Mouse (Mus musculus): ENCODE data around the gene Fsip1.

Gene Fsip1

GRCm38 (mm10) chr2:118125211-118125939, 131.4 kb downstream of the Fsip1 start:
- DNase-seq (ENCODE audit: low spot score in 2 of 2): no peak

- DNase-seq (ENCODE audit: low spot score in 2 of 2): no peak
Measured at GRCm38 (mm10) chr2:118124437-118124836, 132.3 kb downstream of the Fsip1 start.

GRCm38 (mm10) chr2:118123743-118124142, 133.0 kb downstream of the Fsip1 start:
- DNase-seq (ENCODE audit: low spot score in 2 of 2): no peak

- DNase-seq (ENCODE audit: low spot score in 2 of 2): no peak
Measured at GRCm38 (mm10) chr2:118122291-118122690, 134.5 kb downstream of the Fsip1 start.

- DNase-seq (ENCODE audit: low spot score in 2 of 2): no peak
Measured at GRCm38 (mm10) chr2:118120751-118121150, 136.0 kb downstream of the Fsip1 start.

GRCm38 (mm10) chr2:118120095-118120494, 136.7 kb downstream of the Fsip1 start:
- DNase-seq (ENCODE audit: low spot score in 2 of 2): no peak

GRCm38 (mm10) chr2:118119684-118120083, 137.1 kb downstream of the Fsip1 start:
- DNase-seq (ENCODE audit: low spot score in 2 of 2): no peak

GRCm38 (mm10) chr2:118118515-118118914, 138.3 kb downstream of the Fsip1 start:
- no peak for DNase-seq (ENCODE audit: low spot score in 2 of 2)

- DNase-seq (ENCODE audit: low spot score in 2 of 2): no peak
Measured at GRCm38 (mm10) chr2:118118045-118118444, 138.7 kb downstream of the Fsip1 start.

- DNase-seq (ENCODE audit: low spot score in 2 of 2): no peak
Measured at GRCm38 (mm10) chr2:118117401-118117800, 139.4 kb downstream of the Fsip1 start.

GRCm38 (mm10) chr2:118116754-118117290, 139.9 kb downstream of the Fsip1 start:
- DNase-seq (ENCODE audit: low spot score in 2 of 2): no peak

- DNase-seq (ENCODE audit: low spot score in 2 of 2): no peak
Measured at GRCm38 (mm10) chr2:118116180-118116579, 140.6 kb downstream of the Fsip1 start.

GRCm38 (mm10) chr2:118115647-118116046, 141.1 kb downstream of the Fsip1 start:
- no peak for DNase-seq (ENCODE audit: low spot score in 2 of 2)

GRCm38 (mm10) chr2:118114671-118115070, 142.1 kb downstream of the Fsip1 start:
- no peak for DNase-seq (ENCODE audit: low spot score in 2 of 2)

- no peak for DNase-seq (ENCODE audit: low spot score in 2 of 2)
Measured at GRCm38 (mm10) chr2:118113808-118114524, 142.8 kb downstream of the Fsip1 start.

GRCm38 (mm10) chr2:118112846-118113479, 143.8 kb downstream of the Fsip1 start:
- no peak for DNase-seq (ENCODE audit: low spot score in 2 of 2)

GRCm38 (mm10) chr2:118112438-118112837, 144.3 kb downstream of the Fsip1 start:
- no peak for DNase-seq (ENCODE audit: low spot score in 2 of 2)

- DNase-seq (ENCODE audit: low spot score in 2 of 2): peak; percentile 27 to 38
Measured at GRCm38 (mm10) chr2:118111488-118112131, 145.2 kb downstream of the Fsip1 start, which contains the start of gene Thbs1. TSS of gene Thbs1 (plus strand) at chr2:118111876.

- DNase-seq (ENCODE audit: low spot score in 2 of 2): peak; percentile 87 to 88
Measured at GRCm38 (mm10) chr2:118111116-118111487, 145.7 kb downstream of the Fsip1 start.

GRCm38 (mm10) chr2:118110225-118110915, 146.4 kb downstream of the Fsip1 start:
- DNase-seq (ENCODE audit: low spot score in 2 of 2): no peak

- DNase-seq (ENCODE audit: low spot score in 2 of 2): no peak
Measured at GRCm38 (mm10) chr2:118102169-118102568, 154.6 kb downstream of the Fsip1 start.
